Mouse (Mus musculus): ENCODE measurements at regions not wholly inside any gene's neighbourhood (a gene's known extent, or its start where the extent isn't known, plus 50 kb on each side); places are given as distances from the start of the nearest gene placed in this dataset.

- Histone ChIP-seq H3K9me3 (replicated peaks; ENCODE audit: insufficient read depth, low read length) (no peaks in the 10 kb centered on the region), H3K4me1 (ENCODE audit: control insufficient read depth in 1 of 2, insufficient read depth in 2 of 2, low read length in 2 of 2) (no peaks in the 10 kb centered on the region), H3K27me3 (ENCODE audit: control insufficient read depth in 1 of 2, insufficient read depth in 2 of 2, low read length in 2 of 2) (no peaks in the 10 kb centered on the region), H3K9ac (ENCODE audit: control insufficient read depth, low read depth, low read length, poor library complexity, severe bottlenecking) (no peak overlapping the region), H3K27ac (ENCODE audit: control insufficient read depth, low read depth, low read length) (no peak overlapping the region), H3K79me2 (ENCODE audit: control insufficient read depth, insufficient read depth, low read length, poor library complexity) (no peaks in the 10 kb centered on the region), H3K4me3 (ENCODE audit: control insufficient read depth in 1 of 2, insufficient read depth in 1 of 2, low read depth in 2 of 2, low read length in 2 of 2) (no peak overlapping the region), H3K36me3 (ENCODE audit: control insufficient read depth in 1 of 2, insufficient read depth in 2 of 2, low read length in 2 of 2) (no peaks in the 10 kb centered on the region)
- no peak for TF ChIP-seq MYC (IDR thresholded peaks at IDR 0.05; ENCODE audit: low read depth, low read length)
- TF ChIP-seq UBTF (IDR thresholded peaks at IDR 0.05; ENCODE audit: borderline replicate concordance, insufficient read depth, low read depth, low read length) = no peak
- TF ChIP-seq USF1 (IDR thresholded peaks at IDR 0.05; ENCODE audit: low read depth, low read length) = no peak
- TF ChIP-seq GATA1 (IDR thresholded peaks at IDR 0.05; ENCODE audit: low read depth, low read length) = no peak
- TF ChIP-seq POLR2AphosphoS5 (IDR thresholded peaks at IDR 0.05; ENCODE audit: borderline replicate concordance, low read depth, low read length) = no peak
- TF ChIP-seq HCFC1 (IDR thresholded peaks at IDR 0.05; ENCODE audit: low read depth, low read length) = no peak
- TF ChIP-seq USF2 (IDR thresholded peaks at IDR 0.05; ENCODE audit: borderline replicate concordance in 1 of 2, insufficient read depth in 1 of 2, low read depth in 1 of 2, low read length in 2 of 2) = no peak
- no peak for TF ChIP-seq MAFK (IDR thresholded peaks at IDR 0.05; ENCODE audit: borderline replicate concordance, low read depth, low read length)
- no peak for TF ChIP-seq NELFE (IDR thresholded peaks at IDR 0.05; ENCODE audit: low read depth, low read length)
- no peak for DNase-seq (ENCODE audit: low read depth, low spot score)
Measured at GRCm38 (mm10) chr8:116252455-116253216, 252.1 kb upstream of the Dynlrb2 start.

GRCm38 (mm10) chr8:116248398-116248797 lies 256.4 kb upstream of the Dynlrb2 start:
- no peak for DNase-seq (ENCODE audit: low read depth, low spot score)
- no peak overlapping the region for H3K27ac ChIP-seq (ENCODE audit: control insufficient read depth, low read depth, low read length)
- no peaks in the 10 kb centered on the region for H3K4me1 ChIP-seq (ENCODE audit: control insufficient read depth in 1 of 2, insufficient read depth in 2 of 2, low read length in 2 of 2)
- no peak overlapping the region for H3K9ac ChIP-seq (ENCODE audit: control insufficient read depth, low read depth, low read length, poor library complexity, severe bottlenecking)
- H3K36me3 ChIP-seq (ENCODE audit: control insufficient read depth in 1 of 2, insufficient read depth in 2 of 2, low read length in 2 of 2) = no peaks in the 10 kb centered on the region
- no peak overlapping the region for H3K4me3 ChIP-seq (ENCODE audit: control insufficient read depth in 1 of 2, insufficient read depth in 1 of 2, low read depth in 2 of 2, low read length in 2 of 2)
- TF ChIP-seq ELF1 (IDR thresholded peaks at IDR 0.05; ENCODE audit: low read depth, low read length) (no peak), ETS1 (IDR thresholded peaks at IDR 0.05; ENCODE audit: low read depth, low read length) (no peak), UBTF (IDR thresholded peaks at IDR 0.05; ENCODE audit: borderline replicate concordance, insufficient read depth, low read depth, low read length) (no peak), RCOR1 (IDR thresholded peaks at IDR 0.05; ENCODE audit: low read depth, low read length) (no peak), JUND (IDR thresholded peaks at IDR 0.05; ENCODE audit: low read depth, low read length) (no peak)
- no peaks in the 10 kb centered on the region for H3K79me2 ChIP-seq (ENCODE audit: control insufficient read depth, insufficient read depth, low read length, poor library complexity)
- no peaks in the 10 kb centered on the region for H3K9me3 ChIP-seq (replicated peaks; ENCODE audit: insufficient read depth, low read length)
- H3K27me3 ChIP-seq (ENCODE audit: control insufficient read depth in 1 of 2, insufficient read depth in 2 of 2, low read length in 2 of 2) = no peaks in the 10 kb centered on the region; a peak in 1 of 4 replicates

Data from MEL (cell line).